Mouse (Mus musculus) granulocyte monocyte progenitor cell, adult 5-6 weeks (primary cell): ENCODE results near the gene Cd59a. TPM values are rescaled to one million over a fixed set of nuclear protein-coding genes. Genes with fewer than 3 reads are reported as not detected.
"Not testable (repeated sequence)": the region's sequence is repeated elsewhere in the genome, so short reads cannot be mapped to it uniquely, and the experiment has no call there.

Experiments
- ATAC-seq: replicated peaks from 2 replicates; pipeline ENCODE4 v1.8.0; 2016; ENCODE audit warnings: mild to moderate bottlenecking, moderate TSS enrichment, inconsistent platforms; ENCODE audit not compliant: poor library complexity, severe bottlenecking
- total RNA-seq, 2 experiments: library from RNA; stranded (forward) in 1 of 2; stranded (reverse) in 1 of 2; fragments of 200-712, 200-1000 nt in 1 of 2; fragments of >200 nt in 1 of 2; fragmentation: Nextera tagmentation in 1 of 2; gene quantifications; 2 replicates each; pipeline ENCODE4 v1.2.3; 2014 to 2017

Cd59a gene
- total RNA-seq, 2 experiments from 2014 or later = 0.88 to 1.1 TPM

DNA sequence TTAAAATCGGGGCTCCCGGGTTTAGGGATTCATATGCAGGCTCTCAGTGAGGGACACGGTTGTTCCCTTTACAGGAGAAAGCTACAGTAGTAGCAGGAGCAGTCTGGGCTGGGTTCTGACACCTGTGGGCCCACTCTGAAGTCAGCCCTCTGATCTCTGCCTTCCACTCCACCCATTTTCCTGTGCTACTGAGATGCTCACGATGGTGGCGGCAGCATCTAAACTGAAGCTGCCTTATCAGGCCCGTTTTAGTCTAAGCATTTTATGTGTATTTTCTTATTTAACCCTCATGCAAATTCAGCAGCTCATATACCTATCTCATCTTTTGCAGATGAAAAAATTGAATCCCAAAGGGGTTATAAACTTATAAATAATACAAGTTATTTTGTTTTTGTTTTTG, 9.2 kb downstream of the Cd59a start:
- ATAC-seq = no peak

DNA sequence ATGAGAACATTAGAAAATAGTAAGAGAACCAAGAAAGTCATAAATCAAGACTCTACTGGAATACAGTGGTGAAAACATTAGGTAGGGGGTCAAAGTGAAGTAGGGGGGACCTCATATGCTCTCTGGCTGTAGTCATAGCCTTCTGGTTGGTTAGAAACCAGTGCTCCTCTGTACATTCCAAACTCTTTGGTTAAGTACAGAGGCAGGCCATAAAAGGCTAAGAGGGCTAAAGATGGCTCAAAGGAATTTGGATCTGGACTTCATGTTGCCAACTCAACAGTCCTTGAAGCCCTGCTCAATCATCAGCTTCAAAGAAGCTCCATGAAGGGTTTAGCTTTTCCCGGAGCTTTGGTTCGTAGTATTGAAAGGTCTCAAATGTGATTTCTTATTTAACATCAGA, 13.4 kb downstream of the Cd59a start:
- ATAC-seq = not testable (repeated sequence)

DNA sequence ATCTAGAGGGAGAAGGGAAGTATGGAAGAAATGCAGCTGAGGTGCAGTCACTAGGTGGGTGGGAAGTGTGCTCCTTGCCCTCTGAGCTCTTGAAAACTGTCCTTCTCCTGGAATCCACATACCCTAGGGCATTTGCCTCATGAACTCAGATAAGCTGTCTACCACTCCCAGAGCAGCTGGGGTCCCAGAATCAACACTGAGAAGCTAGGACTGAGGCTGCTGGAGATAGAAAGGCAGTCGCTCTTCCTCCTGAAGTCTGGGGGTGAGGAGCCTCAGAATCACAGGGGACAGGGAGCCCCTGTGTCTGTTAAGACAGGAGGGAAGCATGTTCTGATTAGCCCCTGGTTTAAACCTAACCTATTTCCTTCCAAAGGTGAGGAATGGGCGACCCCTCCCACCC, 13.9 kb downstream of the Cd59a start:
- no peak for ATAC-seq

GRCm38 (mm10) chr2:104110031-104110430, 14.4 kb downstream of the Cd59a start:
- ATAC-seq = 0 out of 2 replicates have a peak, but pooled peaks have one; percentile 30

- not testable (repeated sequence) for ATAC-seq
Observed at GRCm38 (mm10) chr2:104111170-104111797, 15.7 kb downstream of the Cd59a start.

DNA sequence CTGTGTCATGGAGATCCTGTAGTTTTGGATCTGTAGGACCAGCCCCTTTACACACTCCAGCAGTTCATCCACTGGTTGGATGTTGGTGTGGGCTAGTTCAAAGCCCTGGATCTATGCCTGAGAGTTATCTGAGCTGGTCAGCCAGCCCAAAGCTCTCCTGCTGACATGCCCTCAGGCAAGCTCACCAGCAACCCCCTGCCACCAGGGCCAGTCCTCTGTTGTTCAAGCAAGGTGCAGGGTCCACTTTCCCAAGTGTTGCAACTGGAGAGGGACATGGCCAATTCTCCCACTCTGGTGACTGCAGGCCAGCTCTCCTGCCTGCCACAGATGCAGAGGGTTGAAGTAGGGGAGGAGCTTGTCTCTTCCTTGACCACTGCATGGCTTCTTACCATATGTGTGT, 18.0 kb downstream of the Cd59a start:
- not testable (repeated sequence) for ATAC-seq

DNA sequence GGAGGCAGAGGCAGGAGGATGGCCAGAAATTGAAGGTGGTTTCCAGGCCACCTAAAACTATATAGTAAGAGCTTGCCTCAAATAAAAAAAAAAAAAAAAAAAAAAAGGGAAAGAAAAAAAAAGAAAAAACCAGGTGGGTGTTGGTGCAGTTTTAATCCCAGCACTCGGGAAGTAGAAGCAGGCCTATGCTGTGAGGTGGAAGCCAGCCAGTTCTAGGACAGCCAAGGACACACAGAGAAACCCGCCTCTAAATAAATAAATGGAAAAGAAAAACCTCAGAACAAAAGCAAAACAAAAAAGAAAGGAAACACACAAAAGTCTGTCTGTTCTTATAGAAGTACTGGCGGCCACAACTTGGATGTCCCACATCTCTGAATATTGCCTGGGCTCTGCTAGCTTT, 19.3 kb downstream of the Cd59a start:
- ATAC-seq = no peak

DNA sequence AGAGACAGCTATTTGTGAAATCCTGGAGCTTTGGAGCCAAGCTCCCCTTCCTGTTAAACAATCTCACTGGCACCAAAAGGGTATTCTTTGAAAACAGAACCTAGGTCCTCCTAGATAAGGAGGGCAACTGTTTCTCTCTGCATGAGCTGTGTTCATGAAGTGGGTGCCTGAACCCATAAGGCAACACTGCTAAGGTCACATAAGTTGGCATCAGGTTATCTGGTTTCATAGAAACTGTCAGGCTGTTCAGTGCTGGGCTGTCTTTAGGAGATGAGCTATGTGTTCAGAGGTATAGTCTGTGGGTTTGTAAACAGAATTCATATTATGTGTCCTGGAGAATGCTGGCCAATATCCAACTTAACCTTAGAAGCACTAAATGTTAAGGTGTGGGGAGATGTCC, 21.6 kb downstream of the Cd59a start:
- not testable (repeated sequence) for ATAC-seq

- ATAC-seq = no peak
Observed at GRCm38 (mm10) chr2:104119097-104119496, 23.5 kb downstream of the Cd59a start.

GRCm38 (mm10) chr2:104120312-104120711, 24.7 kb downstream of the Cd59a start:
- ATAC-seq = no peak

DNA sequence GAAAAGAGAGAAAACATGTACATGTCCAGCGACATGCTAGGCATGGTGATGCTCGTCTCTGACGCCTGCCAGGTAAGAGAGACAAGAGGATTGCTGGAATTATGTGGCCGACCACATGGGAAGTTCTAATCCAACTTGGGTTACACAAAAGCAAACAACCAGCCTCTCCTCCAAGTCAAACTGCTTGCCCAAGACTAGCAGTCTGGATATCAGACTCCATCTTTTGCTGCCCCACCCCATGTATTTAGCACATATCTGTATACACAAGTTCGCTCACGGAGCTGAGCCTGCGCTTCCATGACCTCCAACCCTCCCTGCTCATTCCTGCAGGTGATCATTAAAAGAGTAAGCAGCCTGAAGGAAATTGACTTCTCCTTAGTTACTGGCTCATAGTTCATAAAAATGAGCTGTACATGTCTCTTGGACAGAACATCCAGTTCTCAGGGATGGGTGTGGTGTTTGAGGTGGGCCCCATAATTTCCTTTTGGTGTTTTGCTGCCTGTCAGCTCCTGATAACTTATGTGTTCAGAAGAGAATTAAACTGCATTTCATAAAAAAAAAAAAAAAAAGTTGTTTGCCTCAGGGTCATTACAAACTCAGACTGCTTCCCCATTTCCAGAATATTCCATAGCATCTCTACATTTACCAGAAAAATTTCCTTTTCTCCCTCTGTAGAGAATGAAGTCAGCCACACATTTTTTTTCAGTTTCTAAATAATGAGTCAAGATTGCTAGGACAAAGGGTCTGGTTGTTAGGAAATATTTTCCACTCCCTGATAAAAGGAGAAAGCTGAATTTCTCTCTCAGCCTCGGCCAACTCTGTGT, 26.3 kb downstream of the Cd59a start:
- no peak for ATAC-seq

GRCm38 (mm10) chr2:104122505-104123378, 27.1 kb downstream of the Cd59a start, which contains the start of gene A930018P22Rik:
A930018P22Rik (plus strand) TSS chr2:104122769.
- peak; percentile 95 for ATAC-seq

DNA sequence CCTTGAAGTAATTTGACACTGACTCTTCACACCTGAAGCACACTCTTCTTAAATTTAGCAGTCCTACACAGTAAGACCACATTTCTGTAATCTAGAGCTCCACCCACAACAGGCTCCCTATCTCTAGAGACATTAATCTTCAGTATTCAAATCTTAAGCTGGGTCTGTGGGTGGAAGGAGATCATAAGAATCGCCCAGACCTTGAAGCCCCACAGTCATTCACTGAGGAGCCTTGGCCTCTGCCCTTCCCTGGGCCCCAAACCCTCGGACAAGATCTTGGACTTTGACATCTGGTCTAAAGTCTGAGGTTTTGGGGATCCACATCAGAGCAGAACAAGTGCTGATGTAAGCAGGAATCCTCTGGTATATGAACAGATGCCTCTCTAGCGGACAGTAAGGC, 27.9 kb downstream of the Cd59a start:
- no peak for ATAC-seq

DNA sequence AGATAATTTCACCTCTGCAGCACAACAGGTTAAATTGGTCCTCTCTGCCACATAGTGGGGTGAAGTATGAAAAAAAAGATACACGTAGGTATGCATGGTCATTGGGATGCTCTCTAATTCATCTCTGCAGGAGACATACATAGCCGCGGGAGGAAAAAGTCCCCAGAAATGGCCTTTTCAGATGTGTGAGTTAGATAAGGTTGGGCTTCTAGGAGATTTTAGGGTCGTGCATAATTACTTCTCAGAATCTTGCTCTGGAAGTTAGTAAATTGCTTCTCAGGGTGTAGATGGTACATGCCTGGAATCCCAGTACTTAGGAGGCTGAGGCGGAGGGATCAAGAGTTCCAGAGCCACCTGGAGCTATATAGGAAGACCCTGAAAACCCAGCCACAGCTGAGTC, 28.5 kb downstream of the Cd59a start:
- ATAC-seq = no peak

DNA sequence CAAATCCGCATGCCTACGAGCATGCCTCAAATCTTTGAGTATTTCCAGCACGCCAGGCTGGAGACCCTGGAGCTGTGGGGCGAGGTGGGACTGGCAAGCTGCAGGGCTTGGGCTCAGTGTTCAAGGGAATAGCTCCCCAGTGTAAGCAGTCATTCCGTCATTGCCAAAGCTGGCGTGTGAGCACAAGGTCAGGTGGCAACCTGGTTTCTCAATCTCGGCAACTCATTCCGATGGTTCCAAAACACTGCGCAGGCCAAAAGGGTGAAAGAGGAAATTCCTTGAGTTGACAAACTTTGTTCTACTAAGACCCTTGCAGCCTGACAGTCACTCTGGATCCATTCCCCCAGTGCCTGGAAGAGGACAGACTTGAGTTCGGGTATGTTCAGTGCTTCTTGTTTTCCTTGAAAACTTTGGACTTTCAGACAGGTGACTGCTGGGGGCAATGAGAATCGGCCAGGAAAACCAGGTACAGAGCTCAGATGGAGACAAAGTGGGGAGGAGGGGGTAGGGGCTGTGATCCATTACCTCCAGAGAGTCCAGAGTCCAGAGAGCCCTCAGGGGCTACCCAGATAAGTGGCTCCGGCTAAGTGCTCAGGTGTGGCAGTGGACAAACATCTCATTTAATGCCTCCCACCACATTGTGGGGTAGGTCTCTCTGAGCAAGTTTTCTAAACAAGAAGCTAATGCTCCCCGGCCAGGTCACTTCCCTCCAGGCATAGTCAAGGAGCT, 33.4 kb downstream of the Cd59a start:
- ATAC-seq = no peak

DNA sequence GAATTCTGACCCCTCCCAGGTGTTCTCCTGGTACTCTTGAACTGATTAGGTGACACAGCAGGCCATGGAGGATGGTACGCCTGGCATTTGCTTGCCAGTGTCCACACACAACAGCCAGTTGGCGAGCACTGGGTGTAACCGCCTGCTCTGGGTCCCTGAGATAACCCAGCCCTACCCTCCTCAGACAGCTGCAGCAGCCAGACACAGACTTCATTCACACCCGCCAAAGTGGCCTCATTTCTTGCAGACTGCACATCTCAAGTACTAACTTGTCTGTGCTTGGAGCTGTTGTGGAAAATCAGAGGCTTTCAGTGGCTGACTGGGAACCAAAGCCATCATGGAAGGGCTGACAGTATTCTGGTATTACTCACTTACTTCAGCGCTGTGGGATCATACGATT, 34.6 kb downstream of the Cd59a start:
- ATAC-seq = no peak

- ATAC-seq = 0 out of 2 replicates have a peak, but pooled peaks have one; percentile 42
Observed at GRCm38 (mm10) chr2:104130969-104131368, 35.4 kb downstream of the Cd59a start.

- peak; percentile 58 for ATAC-seq
Observed at GRCm38 (mm10) chr2:104132266-104132859, 36.8 kb downstream of the Cd59a start.

DNA sequence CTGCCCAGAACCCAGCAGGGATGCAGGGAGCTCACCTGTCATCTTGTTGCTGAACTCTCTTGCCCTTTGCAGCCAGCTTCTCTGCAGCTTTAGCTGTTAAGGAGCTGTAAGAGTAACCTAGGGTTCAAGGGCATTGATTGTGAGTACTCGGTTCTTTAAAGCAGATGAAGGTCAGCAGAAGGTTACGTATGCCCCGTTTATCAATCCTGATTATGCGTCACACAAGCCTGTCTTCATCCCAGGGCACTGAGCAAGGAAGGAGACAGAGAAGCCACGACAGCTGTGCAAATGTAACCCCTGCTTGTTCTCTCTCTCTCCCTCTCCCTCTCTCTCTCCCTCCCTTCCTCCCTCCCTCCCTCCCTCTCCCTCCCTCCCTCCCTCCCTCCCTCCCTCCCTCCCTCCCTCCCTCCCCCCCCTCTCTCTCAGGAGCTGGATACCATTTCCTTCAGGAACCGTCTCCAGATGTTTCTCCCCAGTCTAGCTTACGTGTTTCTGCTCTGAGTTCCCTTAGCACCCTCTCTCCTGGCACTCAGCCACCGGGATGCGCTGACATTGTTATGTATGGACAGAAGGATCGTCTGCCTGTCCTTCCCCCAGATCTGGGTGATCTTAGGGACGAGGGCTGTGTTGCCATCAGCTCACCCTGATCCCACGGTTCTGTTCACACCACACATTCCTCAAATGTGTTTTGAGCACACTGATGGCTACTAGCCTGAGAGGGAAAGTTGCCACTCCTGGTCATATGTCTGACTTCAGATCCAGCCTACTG, 37.6 kb downstream of the Cd59a start:
- ATAC-seq = no peak
